Mouse (Mus musculus) hindbrain, embryonic 14.5 days (tissue): ENCODE measurements around the gene Rhoq. TPM values are rescaled to one million over a fixed set of nuclear protein-coding genes. Genes with fewer than 3 reads are reported as not detected.
A peak's percentile ranks its signal among the peaks of the same experiment; 100 is the strongest.

ENCODE experiments used
- ATAC-seq: fragments of 200-750 bp; cut with Nextera tagmentation; 2 replicates; pipeline ENCODE4 v1.8.0; 2017; ENCODE audit warnings: moderate number of reproducible peaks, mild to moderate bottlenecking, moderate TSS enrichment, moderate library complexity; ENCODE audit not compliant: low FRiP score
- DNase-seq: peaks from one replicate; pipeline ENCODE4 v3.0.0-alpha.2; 2015; ENCODE audit warnings: low spot score
- H3K27ac ChIP-seq: fragments of 300-500 bp; sonication (generic); 2 replicates; pipeline ENCODE4 v1.5.1; 2014; ENCODE audit warnings: mild to moderate bottlenecking, moderate library complexity
- H3K27me3 ChIP-seq: fragments of 300-500 bp; sonication (generic); 2 replicates; pipeline ENCODE4 v1.6.1; 2014; ENCODE audit warnings: mild to moderate bottlenecking, low read length, mixed read lengths; ENCODE audit not compliant: control insufficient read depth, insufficient read depth
- H3K36me3 ChIP-seq: fragments of 300-500 bp; sonication (generic); replicated peaks from 2 replicates; pipeline ENCODE4 v1.6.1; 2014; ENCODE audit not compliant: control insufficient read depth, insufficient read depth
- H3K4me1 ChIP-seq: fragments of 300-500 bp; sonication (generic); replicated peaks from 2 replicates; pipeline ENCODE4 v1.6.1; 2014; ENCODE audit warnings: antibody characterized with exemption, low read length, mixed read lengths; ENCODE audit not compliant: control insufficient read depth, insufficient read depth
- H3K4me2 ChIP-seq: fragments of 300-500 bp; sonication (generic); replicated peaks from 2 replicates; pipeline ENCODE4 v1.6.1; 2014; ENCODE audit warnings: mild to moderate bottlenecking, moderate library complexity
- H3K4me3 ChIP-seq: fragments of 300-500 bp; sonication (generic); replicated peaks from 2 replicates; pipeline ENCODE4 v1.5.1; 2014; ENCODE audit warnings: mild to moderate bottlenecking, low read length
- H3K9ac ChIP-seq: fragments of 300-500 bp; sonication (generic); 2 replicates; pipeline ENCODE4 v1.6.1; 2014
- H3K9me3 ChIP-seq: fragments of 300-500 bp; sonication (generic); 2 replicates; pipeline ENCODE4 v1.6.1; 2016; ENCODE audit warnings: low read length; ENCODE audit not compliant: control insufficient read depth
- WGBS: fragments of 180-500 bp; shearing (Covaris S2); extraction: QIAGEN DNeasy Blood & Tissue Kit; methylation state at CpG from one replicate; pipeline ENCODE4 v1.1.7; 2014; 5-methylcytosine and 5-hydroxymethylcytosine counted together
- polyA plus RNA-seq: library from polyadenylated mRNA; unstranded; fragments of >200 nt; fragmentation: Nextera tagmentation; extraction: Ambion mirVana; gene quantifications from 2 replicates; pipeline ENCODE4 v1.2.1, GENCODE M21; 2014

The Rhoq gene
- polyA plus RNA-seq, 1 experiment from 2014 or later, result 10.7 TPM

- Histone ChIP-seq H3K4me1 (peaks cover 5% of the 10 kb centered on the region; the same call in 1 of the 2 replicates), H3K36me3 (no peaks in the 10 kb centered on the region; the same call in 1 of the 2 replicates), H3K4me3 (no peak overlapping the region), H3K27me3 (no peaks in the 10 kb centered on the region), H3K9me3 (no peaks in the 10 kb centered on the region), H3K9ac (no peak overlapping the region), H3K4me2 (no peak overlapping the region), H3K27ac (no peak overlapping the region)
- no peak for DNase-seq
- 94% methylated on average over 1 of the region's 1 CpGs for WGBS
- ATAC-seq, result no peak
These were observed 18.3 kb downstream of the Rhoq start for GRCm38 (mm10) chr17:86981205-86981604.

- no peak overlapping the region for H3K9ac ChIP-seq
- H3K4me3 ChIP-seq, result no peak overlapping the region
- 100% methylated on average over 2 of the region's 2 CpGs for WGBS
- no peaks in the 10 kb centered on the region for H3K27me3 ChIP-seq
- DNase-seq (no peak), ATAC-seq (no peak)
- no peak overlapping the region for H3K27ac ChIP-seq
- H3K4me2 ChIP-seq, result no peak overlapping the region
- H3K36me3 ChIP-seq, result no peaks in the 10 kb centered on the region
- H3K9me3 ChIP-seq, result no peaks in the 10 kb centered on the region
- H3K4me1 ChIP-seq, result peaks cover 10% of the 10 kb centered on the region
These were observed 18.8 kb downstream of the Rhoq start for GRCm38 (mm10) chr17:86981701-86982100.

GRCm38 (mm10) chr17:86982497-86982896 lies 19.6 kb downstream of the Rhoq start:
- no peak for DNase-seq
- H3K27ac ChIP-seq, result no peak overlapping the region
- ATAC-seq, result no peak
- no peaks in the 10 kb centered on the region for H3K27me3 ChIP-seq
- no peak overlapping the region for H3K4me2 ChIP-seq
- WGBS, result 72% methylated on average over 9 of the region's 9 CpGs
- peaks cover 15% of the 10 kb centered on the region for H3K4me1 ChIP-seq
- no peaks in the 10 kb centered on the region for H3K9me3 ChIP-seq
- no peaks in the 10 kb centered on the region for H3K36me3 ChIP-seq
- no peak overlapping the region for H3K9ac ChIP-seq
- no peak overlapping the region for H3K4me3 ChIP-seq

GRCm38 (mm10) chr17:86986449-86987138 lies 23.7 kb downstream of the Rhoq start:
- Histone ChIP-seq H3K27me3 (no peaks in the 10 kb centered on the region), H3K4me3 (no peak overlapping the region), H3K9ac (no peak overlapping the region), H3K4me1 (peaks cover 15% of the 10 kb centered on the region), H3K9me3 (no peaks in the 10 kb centered on the region), H3K36me3 (no peaks in the 10 kb centered on the region), H3K4me2 (no peak overlapping the region), H3K27ac (peak overlapping the region; percentile 12)
- DNase-seq, result no peak
- WGBS, result 37% methylated on average over 17 of the region's 17 CpGs
- ATAC-seq, result no peak

- ATAC-seq, result no peak
- no peaks in the 10 kb centered on the region for H3K27me3 ChIP-seq
- H3K4me3 ChIP-seq, result no peak overlapping the region
- DNase-seq, result no peak
- H3K4me2 ChIP-seq, result no peak overlapping the region
- 81% methylated on average over 5 of the region's 5 CpGs for WGBS
- H3K36me3 ChIP-seq, result no peaks in the 10 kb centered on the region
- H3K4me1 ChIP-seq, result peaks cover 15% of the 10 kb centered on the region
- no peak overlapping the region for H3K9ac ChIP-seq
- H3K27ac ChIP-seq, result no peak overlapping the region
- no peaks in the 10 kb centered on the region for H3K9me3 ChIP-seq
These were observed 25.3 kb downstream of the Rhoq start for GRCm38 (mm10) chr17:86988161-86988560.

- peak; percentile 41; the same call in 1 of the 2 replicates for ATAC-seq
- no peaks in the 10 kb centered on the region for H3K36me3 ChIP-seq
- no peak overlapping the region for H3K4me2 ChIP-seq
- no peak overlapping the region for H3K27ac ChIP-seq
- no peaks in the 10 kb centered on the region for H3K9me3 ChIP-seq
- H3K4me1 ChIP-seq, result peaks cover 15% of the 10 kb centered on the region
- H3K4me3 ChIP-seq, result no peak overlapping the region
- 51% methylated on average over 6 of the region's 6 CpGs for WGBS
- no peaks in the 10 kb centered on the region for H3K27me3 ChIP-seq
- no peak for DNase-seq
- no peak overlapping the region for H3K9ac ChIP-seq
These were observed 25.8 kb downstream of the Rhoq start for GRCm38 (mm10) chr17:86988601-86989184.

- Histone ChIP-seq H3K9me3 (no peaks in the 10 kb centered on the region), H3K36me3 (no peaks in the 10 kb centered on the region), H3K27me3 (no peaks in the 10 kb centered on the region), H3K4me1 (peaks cover 9% of the 10 kb centered on the region), H3K4me2 (no peak overlapping the region), H3K4me3 (no peak overlapping the region), H3K27ac (no peak overlapping the region), H3K9ac (no peak overlapping the region)
- 94% methylated on average over 8 of the region's 8 CpGs for WGBS
- no peak for DNase-seq
- ATAC-seq, result no peak
These were observed 28.4 kb downstream of the Rhoq start for GRCm38 (mm10) chr17:86991306-86991705.

- H3K36me3 ChIP-seq, result 0 out of 2 replicates have a peak, but pooled peaks cover 4% of the 10 kb centered on the region
- H3K27ac ChIP-seq, result no peak overlapping the region
- H3K4me3 ChIP-seq, result no peak overlapping the region
- WGBS, result 95% methylated on average over 6 of the region's 6 CpGs
- H3K4me2 ChIP-seq, result no peak overlapping the region
- H3K9me3 ChIP-seq, result no peaks in the 10 kb centered on the region
- no peak for ATAC-seq
- no peak for DNase-seq
- no peak overlapping the region for H3K9ac ChIP-seq
- H3K4me1 ChIP-seq, result no peaks in the 10 kb centered on the region
- no peaks in the 10 kb centered on the region for H3K27me3 ChIP-seq
These were observed 34.4 kb downstream of the Rhoq start for GRCm38 (mm10) chr17:86997323-86997722.

- H3K4me1 ChIP-seq, result no peaks in the 10 kb centered on the region
- H3K36me3 ChIP-seq, result peaks cover 9% of the 10 kb centered on the region; the same call in 1 of the 2 replicates
- ATAC-seq (no peak), DNase-seq (no peak)
- WGBS, result 90% methylated on average over 3 of the region's 3 CpGs
- H3K4me2 ChIP-seq, result no peak overlapping the region
- H3K27me3 ChIP-seq, result no peaks in the 10 kb centered on the region
- H3K9me3 ChIP-seq, result no peaks in the 10 kb centered on the region
- H3K27ac ChIP-seq, result no peak overlapping the region
- H3K4me3 ChIP-seq, result no peak overlapping the region
- no peak overlapping the region for H3K9ac ChIP-seq
These were observed 46.1 kb downstream of the Rhoq start for GRCm38 (mm10) chr17:87008950-87009349.
